Mouse (Mus musculus): ENCODE data around the gene Agtpbp1.
"Not testable (repeated sequence)": the region's sequence is repeated elsewhere in the genome, so short reads cannot be mapped to it uniquely, and the experiment has no call there.

Gene Agtpbp1

DNA sequence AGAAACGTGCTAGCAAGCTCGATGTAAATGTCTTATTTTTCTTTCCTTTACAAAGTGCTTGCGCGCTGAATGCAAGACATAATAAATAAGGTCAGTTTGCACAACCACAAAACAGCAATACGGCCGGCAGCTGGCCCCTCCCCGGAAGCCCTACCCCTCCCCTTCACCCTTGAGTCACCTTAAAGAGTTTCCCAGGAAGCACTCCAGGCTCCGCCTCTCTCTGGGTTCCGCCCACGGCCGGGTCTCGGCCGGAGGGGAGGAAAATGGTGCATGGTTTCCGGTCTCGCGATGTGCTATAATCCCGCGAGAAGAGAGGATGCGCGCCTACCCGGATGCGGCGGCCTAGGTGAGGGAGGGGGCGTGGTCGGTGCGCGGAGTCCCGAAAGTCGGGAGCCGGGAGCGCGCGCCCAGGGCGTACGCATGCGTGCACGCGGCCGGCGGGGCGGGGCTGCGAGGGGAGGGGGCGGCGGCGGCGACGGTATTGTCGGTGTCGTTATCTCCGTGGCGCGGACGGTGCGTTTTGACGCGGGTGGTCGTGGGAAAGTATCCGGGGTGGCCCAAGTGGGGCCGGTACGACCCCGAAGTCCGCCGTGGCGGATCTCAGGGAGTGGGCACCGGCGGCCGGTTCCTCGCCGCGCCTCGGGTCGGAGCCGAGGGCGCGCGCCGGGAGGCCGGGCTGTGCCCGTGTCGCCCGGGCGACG is at the start of gene Agtpbp1, which contains the start of gene Naa35:
TSS of gene Agtpbp1 (minus strand) at position 281 of the 701 bp plus-strand sequence.
TSS of gene Naa35 (plus strand) at position 313 of the 701 bp plus-strand sequence.
- DNase-seq (ENCODE audit: low spot score in 2 of 2) = peak; percentile 99 to 100

DNA sequence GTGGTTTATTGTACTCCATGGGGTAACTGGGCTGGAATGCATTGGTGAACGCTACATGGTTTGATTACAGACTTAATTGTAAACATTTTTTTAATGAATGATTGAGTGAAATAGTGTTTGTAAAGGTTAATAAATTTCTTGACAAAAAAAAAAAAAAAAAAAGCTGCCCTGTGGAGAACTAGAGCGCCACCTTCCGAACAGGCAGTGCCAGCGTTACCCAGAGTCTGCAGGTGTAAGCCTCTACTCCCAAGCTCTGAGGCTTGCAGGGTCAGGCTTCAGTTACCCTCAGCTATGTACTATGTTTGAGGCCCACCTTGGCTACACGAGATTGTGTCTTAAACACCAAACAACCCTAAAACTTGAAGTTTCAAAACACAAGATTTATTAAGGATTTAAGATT is 49.6 kb upstream of the Agtpbp1 start:
- no peak for DNase-seq (ENCODE audit: low spot score in 2 of 2)

DNA sequence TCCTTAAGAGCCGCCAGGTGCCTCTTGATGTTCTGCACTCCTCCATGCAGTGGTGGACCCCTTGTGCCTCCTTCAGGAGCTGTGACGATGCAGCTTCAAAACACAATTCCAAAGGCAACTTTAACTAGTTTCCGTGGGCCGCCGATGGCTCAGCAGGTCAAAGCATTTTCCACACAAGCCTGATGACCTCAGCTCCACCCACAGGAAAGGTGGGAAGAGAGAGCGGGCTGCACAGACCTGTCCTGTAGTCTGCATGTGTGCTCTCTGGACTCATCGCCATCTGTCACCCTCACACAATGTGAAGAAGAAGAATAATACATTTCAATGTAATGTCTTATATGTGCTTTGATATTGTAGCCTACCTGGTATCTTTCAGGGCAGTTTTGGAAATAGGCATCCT is 41.7 kb upstream of the Agtpbp1 start:
- no peak for DNase-seq (ENCODE audit: low spot score in 2 of 2)

DNA sequence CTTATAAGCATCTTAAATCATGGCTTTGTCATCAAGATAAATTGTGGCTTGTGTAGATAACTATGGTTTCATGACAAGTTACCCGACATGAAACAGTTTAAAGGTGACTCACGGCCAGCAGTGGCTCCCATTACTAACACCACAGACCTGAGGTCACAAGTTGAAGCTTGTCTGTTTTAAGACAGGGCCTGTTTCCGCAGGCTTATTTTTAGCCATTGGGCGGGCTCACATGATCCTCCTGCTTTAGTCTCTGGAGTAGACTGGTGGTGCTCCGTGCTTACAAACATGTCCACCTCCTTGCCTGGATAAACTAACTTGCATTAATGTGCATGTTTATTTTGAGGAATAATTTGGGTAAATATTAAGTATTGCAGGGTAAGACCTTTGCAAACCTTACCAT is 39.9 kb upstream of the Agtpbp1 start:
- no peak for DNase-seq (ENCODE audit: low spot score in 2 of 2)

DNA sequence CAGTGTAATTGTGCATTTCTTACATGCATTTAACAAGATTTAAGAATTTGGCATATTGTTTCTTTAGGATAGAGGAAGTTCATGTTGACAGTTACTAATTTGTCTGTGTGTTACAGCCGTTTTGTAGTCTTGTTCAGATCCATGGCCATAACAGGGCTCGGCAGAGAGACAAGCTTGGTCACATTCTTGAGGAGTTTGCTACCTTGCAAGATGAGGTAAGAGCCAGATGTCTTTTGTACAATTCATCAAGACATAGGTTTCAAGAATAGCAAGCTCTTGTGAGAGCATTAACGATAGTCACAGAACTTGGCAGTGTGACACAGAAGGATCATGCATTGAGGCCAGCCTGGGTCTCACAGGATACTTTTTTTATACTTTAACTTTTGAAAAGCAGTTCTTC is 39.4 kb upstream of the Agtpbp1 start:
- no peak for DNase-seq (ENCODE audit: low spot score in 2 of 2)

DNA sequence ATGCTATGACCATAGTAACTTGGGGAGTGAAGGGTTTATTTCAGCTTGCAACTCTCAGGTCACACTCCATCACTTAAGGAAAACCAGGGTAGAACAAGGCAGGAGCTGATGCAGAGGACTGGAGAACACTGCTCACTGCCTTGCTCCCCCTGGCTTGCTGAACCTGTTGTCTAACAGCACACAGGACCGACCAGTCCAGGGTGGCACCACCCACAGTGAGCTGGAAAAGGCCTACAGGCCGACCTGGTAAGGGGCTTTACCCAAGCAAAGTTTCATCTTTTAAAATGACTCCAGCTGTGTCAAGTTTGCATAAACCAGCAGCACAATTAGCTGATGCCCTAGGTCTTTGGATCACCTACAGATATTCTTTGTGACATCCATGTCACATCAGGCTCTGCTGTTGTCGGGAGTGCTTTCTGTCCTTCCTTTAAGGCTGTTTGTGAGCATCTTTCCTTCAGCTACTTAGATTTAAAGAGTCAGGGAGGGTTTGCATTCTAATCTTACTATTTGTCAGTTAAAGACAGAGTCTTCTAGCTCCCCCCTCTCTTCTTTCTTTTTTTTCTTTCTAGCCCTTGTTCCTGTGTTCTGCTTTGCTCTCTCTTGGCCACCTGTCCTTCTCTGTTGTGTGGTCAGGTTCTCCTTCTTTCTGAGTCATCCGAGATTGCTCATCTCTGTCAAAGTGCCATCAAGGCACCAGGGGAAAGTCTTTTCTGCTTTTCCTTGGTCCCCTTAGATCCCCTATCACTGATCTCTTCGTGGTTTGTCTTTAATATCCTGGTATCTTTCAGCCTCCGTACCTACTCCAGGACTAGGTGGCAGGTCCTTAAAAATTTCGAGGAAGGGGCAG is 36.8 kb upstream of the Agtpbp1 start:
- DNase-seq (ENCODE audit: low spot score in 2 of 2) = no peak

DNA sequence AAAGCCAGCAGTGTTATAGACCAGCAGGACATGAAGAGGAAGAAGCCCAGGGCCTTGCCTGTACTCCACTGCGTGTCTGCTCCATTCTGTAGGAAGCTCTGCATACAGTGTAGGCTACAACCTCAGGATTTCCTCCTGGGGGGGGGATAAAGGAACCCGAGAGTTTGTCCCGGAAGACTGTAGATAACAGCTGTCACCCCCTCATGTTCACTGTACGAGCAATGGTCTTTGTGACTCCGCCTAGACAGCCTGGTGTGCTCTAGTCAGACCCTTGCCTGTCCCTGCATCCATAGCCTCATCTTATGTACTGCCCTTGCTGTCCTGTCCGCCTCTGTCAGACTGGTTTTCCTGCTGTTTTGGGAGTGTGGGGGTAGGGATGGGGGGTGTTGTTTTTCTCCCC is 33.4 kb upstream of the Agtpbp1 start:
- DNase-seq (ENCODE audit: low spot score in 2 of 2) = no peak

DNA sequence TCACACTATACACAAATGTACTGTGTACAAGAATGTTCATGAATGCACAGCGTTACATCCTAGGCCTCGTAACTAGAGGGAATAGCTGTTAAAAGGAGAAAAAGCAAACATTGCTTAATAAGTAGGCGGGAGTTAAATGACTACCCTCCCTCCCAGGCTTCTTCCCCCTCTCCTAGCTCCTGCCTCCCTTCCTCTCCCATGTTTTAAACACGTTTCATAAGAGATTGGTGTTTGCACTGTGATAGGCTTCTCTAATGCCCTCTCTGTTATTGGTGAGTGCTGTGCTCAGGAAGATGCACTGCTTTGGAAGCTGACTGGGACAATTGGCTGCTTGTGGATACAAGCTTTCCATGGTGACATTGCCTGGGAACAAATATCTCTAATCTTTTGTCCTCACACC is 30.5 kb upstream of the Agtpbp1 start:
- DNase-seq (ENCODE audit: low spot score in 2 of 2) = no peak

DNA sequence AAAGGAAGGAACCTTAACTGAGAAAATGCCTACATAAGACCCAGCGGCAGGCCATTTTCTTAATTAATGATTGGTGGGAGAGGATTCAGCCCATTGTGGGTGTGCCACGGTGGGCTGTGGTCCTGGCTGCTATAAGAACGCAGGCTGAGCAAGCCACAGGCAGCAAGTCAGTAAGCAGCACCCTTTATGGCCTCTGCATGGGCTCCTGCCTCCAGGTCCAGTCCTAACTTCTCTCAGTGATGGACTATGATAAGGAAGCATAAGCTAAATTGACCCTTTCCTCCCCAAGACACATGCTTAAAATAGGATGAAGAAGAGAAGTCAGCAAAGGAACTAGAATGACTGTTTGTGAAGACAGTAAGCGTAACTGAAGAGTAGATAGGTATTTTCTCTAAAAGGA is 30.1 kb upstream of the Agtpbp1 start:
- DNase-seq (ENCODE audit: low spot score in 2 of 2) = no peak

DNA sequence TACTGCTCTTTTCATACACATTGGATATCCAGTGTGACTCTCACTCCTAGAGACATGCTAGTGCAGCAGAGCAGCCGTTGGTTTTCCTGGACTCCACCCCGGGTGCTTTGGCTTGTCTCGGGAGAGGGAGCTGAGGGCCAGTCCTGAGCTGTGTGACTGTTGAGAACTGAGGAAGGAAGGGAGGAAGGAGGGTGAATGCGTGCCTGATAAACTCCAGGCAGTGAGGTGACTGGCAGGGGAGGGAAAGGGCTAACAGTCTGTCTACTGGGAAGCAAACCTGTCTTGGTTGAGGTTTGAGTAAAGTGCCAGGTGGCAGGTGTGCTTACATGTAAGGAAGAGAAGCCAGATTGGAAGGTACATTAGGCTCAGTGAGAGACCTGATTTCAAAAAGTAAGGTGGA is 28.8 kb upstream of the Agtpbp1 start:
- DNase-seq (ENCODE audit: low spot score in 2 of 2) = no peak

DNA sequence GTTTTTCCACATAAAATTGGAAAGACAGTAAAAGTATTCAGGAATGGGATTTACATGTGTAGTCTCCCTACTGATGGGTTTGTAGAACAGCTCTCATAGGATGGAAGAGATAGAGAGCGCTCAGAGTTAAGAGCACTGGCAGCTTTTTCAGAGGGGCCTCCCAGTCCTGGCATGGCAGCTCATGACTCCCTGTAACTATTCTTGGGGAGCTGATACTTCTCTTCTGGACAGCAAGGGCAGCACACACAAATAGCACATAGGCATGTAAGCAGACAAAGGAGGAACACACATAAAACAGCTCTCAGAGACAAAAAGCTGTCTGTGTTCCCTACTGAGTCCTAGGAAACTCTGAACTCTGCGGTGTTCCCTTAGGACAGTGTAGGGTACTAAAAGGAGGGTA is 25.4 kb upstream of the Agtpbp1 start:
- DNase-seq (ENCODE audit: low spot score in 2 of 2) = no peak

DNA sequence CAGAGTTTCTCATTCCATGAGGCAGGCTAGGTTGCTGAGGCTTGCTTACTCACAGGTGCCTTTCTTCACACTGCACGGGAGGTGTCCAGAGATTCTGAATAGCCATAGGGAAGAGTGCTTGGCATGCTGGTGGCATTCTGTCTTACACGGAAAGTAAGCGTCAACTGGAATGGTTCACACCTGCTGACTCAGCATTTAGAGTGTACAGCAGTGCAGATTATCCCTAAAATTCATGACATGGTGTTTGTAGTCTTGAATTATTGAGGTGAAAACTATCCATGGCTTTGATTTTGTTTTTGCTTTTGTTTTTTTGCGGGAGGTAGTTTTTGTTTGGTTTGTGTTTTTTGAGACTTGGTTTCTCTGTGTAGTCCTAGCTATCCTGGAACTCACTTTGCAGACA is 24.9 kb upstream of the Agtpbp1 start:
- no peak for DNase-seq (ENCODE audit: low spot score in 2 of 2)

DNA sequence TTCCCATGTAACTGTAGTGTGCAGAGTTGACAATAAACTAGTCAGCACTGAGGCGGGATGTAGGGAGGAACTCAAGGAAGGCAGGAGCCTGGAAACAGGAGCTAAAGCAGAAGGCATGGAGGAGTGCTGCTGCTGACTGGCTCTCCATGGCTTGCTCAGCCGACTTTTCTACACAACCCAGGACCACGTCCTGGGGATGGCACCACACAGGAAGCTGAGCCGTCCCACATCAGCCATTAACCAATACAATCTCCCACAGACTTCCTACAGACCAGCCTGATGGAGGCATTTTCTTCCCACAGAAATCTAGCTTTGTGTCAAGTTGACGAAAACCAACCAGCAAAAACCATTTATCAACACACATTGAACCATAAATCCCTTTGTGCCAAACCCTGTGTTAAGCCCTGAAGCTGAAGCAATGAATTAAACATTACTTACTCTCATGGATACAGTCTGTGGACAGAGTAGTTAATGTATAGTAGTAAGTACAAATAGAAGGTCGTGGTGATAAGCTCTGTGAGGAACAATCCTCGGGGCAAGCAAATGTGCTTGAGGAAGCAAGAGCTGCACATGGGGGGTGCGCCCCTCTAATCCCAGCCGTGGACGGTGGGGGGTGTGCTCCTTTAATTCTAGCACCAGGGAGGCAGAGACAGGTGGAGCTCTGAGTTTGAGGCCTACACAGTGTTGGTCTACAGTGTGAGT is 20.3 kb upstream of the Agtpbp1 start:
- no peak for DNase-seq (ENCODE audit: low spot score in 2 of 2)

DNA sequence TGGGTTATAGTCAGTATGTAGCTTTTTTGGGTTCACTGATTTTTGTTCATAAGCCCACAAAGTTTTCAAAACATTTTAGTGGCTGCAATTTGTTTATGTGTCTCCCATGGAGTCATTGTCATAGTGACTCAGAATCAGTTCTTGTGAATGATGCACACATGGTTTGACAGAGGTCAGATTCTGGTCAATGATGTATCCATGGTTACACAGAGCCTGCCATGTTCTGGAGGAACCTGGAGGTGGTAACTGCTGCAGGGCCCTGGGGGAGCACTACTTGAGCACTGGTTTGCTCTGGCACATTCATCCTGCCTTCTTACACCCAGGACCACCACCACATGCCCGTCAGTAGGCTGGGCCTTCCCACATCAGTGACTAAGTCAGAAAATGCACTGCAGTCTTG is 19.5 kb upstream of the Agtpbp1 start:
- DNase-seq (ENCODE audit: low spot score in 2 of 2) = no peak

DNA sequence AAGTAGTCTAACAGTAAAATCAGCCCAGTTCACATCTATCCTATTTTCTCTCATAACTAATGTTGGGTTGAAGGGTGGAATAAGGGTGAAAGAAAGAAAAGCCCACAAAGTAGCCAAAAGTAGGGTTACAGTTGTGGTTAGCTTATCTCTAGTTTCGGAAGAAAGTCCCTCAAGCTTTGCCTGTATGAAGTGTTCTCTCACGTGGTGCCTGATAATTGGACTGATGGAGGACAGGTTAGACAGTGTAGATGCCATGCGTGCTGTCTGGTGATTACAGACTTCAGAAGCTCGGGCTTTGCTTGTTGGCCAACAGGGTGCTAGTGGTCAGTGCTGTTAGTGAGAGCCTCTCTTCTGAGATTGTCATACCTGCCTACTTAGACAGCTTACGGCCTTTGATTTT is 18.1 kb upstream of the Agtpbp1 start:
- no peak for DNase-seq (ENCODE audit: low spot score in 2 of 2)

DNA sequence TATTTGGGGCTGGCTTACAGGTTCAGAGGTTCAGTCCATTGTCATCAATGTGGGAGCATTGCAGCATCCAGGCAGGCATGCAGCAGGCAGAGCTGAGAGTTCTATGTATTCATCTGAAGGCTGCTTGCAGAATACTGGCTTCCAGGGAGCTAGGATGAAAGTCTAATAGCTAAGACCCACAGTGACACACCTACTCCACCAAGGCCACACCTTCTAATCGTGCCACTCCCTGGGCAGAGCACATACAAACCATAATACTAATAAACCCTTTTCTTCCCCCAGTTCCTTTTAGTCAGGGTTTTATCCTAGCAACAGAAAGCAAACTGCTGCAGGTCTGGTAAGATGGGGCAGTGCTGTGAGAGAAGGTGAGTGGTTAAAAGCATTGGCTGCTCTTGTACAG is 7.6 kb upstream of the Agtpbp1 start:
- no peak for DNase-seq (ENCODE audit: low spot score in 2 of 2)

DNA sequence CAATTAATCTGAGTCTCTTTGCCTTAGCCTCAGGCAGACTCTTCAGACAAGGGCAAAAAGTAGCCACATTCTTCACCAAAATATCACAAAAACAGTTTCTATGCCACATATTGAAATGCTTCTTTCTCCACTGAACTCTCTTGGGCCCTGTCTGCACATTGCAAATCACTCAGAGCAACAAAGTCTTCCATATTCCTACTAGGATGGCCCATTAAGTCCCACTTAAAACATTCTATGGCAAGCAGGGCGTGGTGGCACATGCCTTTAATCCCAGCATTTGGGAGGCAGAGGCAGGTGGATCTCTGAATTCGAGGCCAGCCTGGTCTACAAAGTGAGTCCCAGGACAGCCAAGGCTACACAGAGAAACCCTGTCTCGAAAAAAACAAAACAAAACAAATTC is 7.0 kb upstream of the Agtpbp1 start:
- DNase-seq (ENCODE audit: low spot score in 2 of 2) = not testable (repeated sequence)

DNA sequence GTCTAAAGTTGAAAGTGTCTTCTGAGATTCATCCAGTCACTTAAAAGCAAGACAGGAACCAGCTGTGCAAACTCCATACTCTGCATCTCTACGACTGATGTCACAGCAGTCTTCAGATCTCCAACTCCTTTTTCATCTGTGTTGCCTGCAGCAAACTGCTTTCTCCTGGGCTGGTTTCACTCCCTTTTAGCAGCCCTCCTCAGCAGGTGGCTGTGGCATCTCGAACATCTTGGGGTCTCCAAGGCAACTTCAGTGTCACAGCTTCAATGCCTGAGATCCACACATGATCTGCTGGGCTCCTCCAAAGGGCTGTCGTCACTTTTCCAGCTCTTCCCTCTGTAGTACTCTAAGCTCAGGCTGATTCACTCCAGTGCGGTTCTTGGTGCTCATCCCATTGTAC is 5.7 kb upstream of the Agtpbp1 start:
- no peak for DNase-seq (ENCODE audit: low spot score in 2 of 2)

DNA sequence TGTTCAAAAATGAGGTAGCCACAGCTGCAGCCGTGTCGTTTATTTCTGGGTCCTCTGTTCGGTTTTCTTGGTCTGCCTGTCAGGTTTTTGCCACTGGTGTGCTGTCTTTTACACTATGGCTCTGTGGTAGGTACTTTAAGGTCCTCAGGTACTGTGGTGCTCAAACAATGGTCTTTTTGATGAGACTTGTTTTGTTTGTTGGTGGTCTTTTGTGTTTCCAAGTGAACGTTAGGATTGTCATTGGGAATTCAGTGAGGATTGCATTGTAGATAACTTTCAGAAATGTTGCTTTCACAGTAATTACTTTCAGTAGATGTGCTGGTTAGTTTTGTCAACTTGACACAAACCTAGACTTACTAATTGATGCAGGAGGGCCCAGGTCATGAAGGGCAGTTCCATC is 4.6 kb upstream of the Agtpbp1 start:
- DNase-seq (ENCODE audit: low spot score in 2 of 2) = no peak

DNA sequence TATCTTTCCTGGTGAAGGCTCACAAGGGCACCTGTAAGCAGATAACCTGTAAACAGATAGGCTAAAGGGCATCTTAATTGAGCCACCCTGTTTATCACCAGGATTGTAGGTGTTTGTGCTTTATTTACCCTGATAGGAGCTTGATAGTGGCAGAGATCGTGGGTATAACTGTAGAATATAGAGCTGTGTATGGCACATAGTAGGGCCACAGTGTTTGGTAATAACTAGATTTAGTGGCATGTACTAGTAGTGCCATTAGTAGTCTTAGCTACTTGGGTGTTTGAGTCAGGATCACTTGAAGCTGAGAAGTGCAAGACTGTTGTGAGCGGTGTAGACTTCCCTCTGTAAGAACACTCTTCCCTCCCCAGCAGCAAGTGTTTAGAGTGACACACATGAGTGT is 2.2 kb upstream of the Agtpbp1 start:
- no peak for DNase-seq (ENCODE audit: low spot score in 2 of 2)

DNA sequence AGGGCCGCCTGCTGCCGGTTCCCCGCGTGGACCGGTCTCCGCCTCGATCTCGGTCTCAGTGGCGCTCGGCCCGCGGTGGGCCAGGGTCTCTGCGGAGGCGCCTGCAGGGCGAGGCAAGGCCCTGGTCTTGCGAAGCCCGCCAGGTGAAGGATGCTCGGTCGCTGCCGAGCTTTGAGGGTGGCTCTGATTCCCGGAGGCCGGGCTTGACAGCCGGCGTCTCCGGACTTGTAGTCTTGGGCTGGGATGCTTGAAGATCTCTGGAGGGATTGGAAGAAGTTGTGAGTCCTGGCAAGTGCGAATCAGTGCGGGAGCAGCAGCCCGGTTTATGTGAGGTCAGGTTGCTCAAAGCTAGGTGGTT is 600 bp upstream of the Agtpbp1 start:
- peak; percentile 51 to 63 for DNase-seq (ENCODE audit: low spot score in 2 of 2)

DNA sequence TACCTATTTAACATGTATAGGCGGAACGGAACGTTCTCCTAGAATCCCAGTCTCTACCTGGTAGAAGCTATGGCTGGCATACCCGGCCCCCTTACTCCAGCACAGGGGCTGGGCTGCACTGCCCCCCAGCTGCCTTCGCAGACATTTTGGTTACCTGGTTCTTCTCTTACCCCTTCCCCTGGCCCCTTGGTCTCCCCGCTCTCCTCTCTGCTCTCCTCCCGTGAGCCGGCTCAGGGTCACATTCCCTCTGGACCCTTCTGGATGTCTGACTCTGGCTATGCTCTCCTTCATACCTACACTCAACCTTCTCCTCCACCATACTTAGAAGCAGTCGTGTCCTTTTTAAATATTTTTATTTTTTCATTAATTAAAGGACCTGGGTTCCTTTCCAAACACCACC is 546 bp downstream of the Agtpbp1 start:
- peak; percentile 59 to 64 for DNase-seq (ENCODE audit: low spot score in 2 of 2)

DNA sequence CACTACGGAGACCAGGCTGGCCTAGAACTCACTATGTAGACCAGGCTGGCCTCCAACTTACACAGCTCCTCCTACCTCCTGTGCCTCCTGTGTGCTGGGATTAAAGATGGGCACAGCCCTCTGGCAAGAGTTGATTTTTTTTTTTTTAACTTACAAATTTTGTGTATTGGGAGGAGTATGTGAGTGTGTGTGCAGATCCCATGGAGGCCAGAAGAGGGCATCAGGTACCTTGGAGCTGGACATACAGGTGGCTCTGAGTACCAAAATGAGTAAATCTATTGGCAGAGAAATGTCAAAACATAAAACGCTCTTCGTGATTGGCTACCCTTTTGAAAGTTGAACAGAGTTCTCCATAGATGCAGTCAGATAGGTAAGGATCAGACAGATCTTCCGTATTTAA is 4.1 kb downstream of the Agtpbp1 start:
- no peak for DNase-seq (ENCODE audit: low spot score in 2 of 2)

Data from right cerebral cortex, postnatal 10 days (tissue).